Mouse (Mus musculus) cerebellum, adult 18-20 months (tissue): ENCODE results near the gene Tmem141.

Source experiments
- DNase-seq, 2 experiments: peaks; one replicate each; pipeline ENCODE4 v3.0.0; 2021

Tmem141 gene

GRCm38 (mm10) chr2:25602526-25602925 is 19.3 kb downstream of the Tmem141 start:
- no peak for DNase-seq

GRCm38 (mm10) chr2:25600037-25600436 is 21.8 kb downstream of the Tmem141 start:
- no peak for DNase-seq

- DNase-seq, result no peak
Observed at GRCm38 (mm10) chr2:25598749-25599148, 23.1 kb downstream of the Tmem141 start.

- no peak for DNase-seq
Observed at GRCm38 (mm10) chr2:25596765-25597510, 24.9 kb downstream of the Tmem141 start.

GRCm38 (mm10) chr2:25591863-25592262 is 29.9 kb downstream of the Tmem141 start:
- peak; percentile 59 to 61 for DNase-seq

- no peak for DNase-seq
Observed at GRCm38 (mm10) chr2:25588227-25588907, 33.4 kb downstream of the Tmem141 start.

- no peak for DNase-seq
Observed at GRCm38 (mm10) chr2:25587290-25587689, 34.5 kb downstream of the Tmem141 start.

- DNase-seq, result peak; percentile 20 to 30
Observed at GRCm38 (mm10) chr2:25585601-25586000, 36.2 kb downstream of the Tmem141 start.

GRCm38 (mm10) chr2:25584856-25585255 is 36.9 kb downstream of the Tmem141 start:
- DNase-seq, result peak; percentile 13 to 24

- peak; percentile 60 for DNase-seq
Observed at GRCm38 (mm10) chr2:25584152-25584551, 37.7 kb downstream of the Tmem141 start.

- peak; percentile 21 to 30 for DNase-seq
Observed at GRCm38 (mm10) chr2:25583571-25583970, 38.2 kb downstream of the Tmem141 start.

- peak; percentile 17 to 39 for DNase-seq
Observed at GRCm38 (mm10) chr2:25583120-25583481, 38.7 kb downstream of the Tmem141 start.

GRCm38 (mm10) chr2:25582466-25583119 is 39.2 kb downstream of the Tmem141 start:
- DNase-seq, result peak; percentile 50 to 61

- DNase-seq, result peak; percentile 88 to 91
Observed at GRCm38 (mm10) chr2:25581901-25582301, 39.9 kb downstream of the Tmem141 start.

GRCm38 (mm10) chr2:25581294-25581864 is 40.4 kb downstream of the Tmem141 start, which contains the start of gene Ajm1:
TSS of gene Ajm1 (minus strand) at chr2:25581757.
- peak; percentile 79 to 87 for DNase-seq

GRCm38 (mm10) chr2:25580621-25581101 is 41.1 kb downstream of the Tmem141 start:
- peak; percentile 53 to 57 for DNase-seq

- peak; percentile 86 to 87 for DNase-seq
Observed at GRCm38 (mm10) chr2:25579737-25580460, 41.9 kb downstream of the Tmem141 start.

GRCm38 (mm10) chr2:25578796-25579736 is 42.7 kb downstream of the Tmem141 start:
- peak in 1 of 2 experiments; percentile 49 for DNase-seq

GRCm38 (mm10) chr2:25577951-25578795 is 43.6 kb downstream of the Tmem141 start:
- DNase-seq, result peak; percentile 24 to 64
